Mouse (Mus musculus): Measurements from ENCODE around the gene Mxi1. TPM values are rescaled to one million over a fixed set of nuclear protein-coding genes. Genes with fewer than 3 reads are reported as not detected.
"Not testable (repeated sequence)": the region's sequence is repeated elsewhere in the genome, so short reads cannot be mapped to it uniquely, and the experiment has no call there.

The Mxi1 gene
- total RNA-seq, 2 experiments from 2014 or later, result 37.0 to 40.7 TPM

DNA sequence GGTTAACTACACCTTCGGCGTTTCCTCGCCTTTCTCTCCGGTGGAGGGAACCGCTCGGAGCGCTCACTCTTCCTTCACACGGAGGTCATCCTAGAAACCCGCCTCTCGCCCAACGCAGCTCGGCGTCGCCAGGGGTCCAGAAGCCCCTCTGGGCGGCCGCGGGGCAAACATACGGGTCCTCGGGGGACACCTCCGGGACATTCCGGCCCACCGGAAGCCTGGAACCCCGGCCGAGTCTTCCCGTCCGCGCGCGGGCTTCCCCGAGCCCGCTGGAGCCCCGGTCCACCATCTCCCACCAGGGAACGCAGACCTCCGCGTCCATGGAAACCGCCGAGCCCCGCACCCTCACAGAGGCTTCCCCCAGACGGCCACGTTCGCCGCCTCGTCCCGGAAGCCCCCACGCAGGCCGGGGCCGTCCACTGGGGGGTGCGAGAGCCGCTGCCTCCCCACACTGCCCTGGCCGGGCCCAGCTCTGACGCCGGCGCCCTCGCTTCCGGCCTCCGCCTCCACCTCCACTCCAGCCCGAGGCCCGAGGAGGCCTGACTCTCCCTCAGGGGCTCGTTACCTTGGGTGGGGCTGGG, 79.6 kb downstream of the Mxi1 start:
- DNase-seq, result peak in 1 of 2 experiments; percentile 73
- intact Hi-C loops (cut with DNase I), result loop anchor here (5.0 kb wide), 2 partner anchors 247 to 552 kb away; partner anchors contain the start of genes Bbip1 and Shoc2

DNA sequence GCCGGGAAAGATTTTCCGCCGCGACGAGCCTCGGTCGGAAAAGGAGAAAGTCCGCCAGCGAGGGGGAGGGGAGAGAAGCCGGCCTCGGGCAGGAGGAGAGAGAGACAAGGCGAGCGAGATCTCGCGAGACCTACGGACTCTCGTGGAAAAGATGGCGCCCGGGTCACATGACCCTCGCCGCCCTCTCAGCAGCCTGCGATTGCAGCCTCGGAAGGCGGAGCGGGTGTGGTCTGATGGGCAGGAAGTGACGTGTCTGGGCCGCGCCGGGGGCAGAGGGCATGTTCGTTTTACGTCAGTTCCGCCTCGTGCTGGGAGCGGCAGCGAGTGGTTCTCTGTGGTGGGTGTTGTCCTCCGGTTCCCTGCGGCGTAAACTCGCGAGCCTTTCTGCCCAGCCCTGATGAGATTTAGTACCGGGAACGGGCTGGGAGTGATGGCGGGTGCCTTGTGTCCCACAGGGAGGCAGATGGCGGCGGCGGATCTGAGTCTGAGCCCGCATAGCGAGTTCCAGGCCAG, 80.2 kb downstream of the Mxi1 start, which contains the start of gene Smndc1:
Gene Smndc1 (minus strand): TSS at position 84 of the 513 bp plus-strand sequence.
- DNase-seq, result peak; percentile 99
- intact Hi-C loops (cut with DNase I), result loop anchor here (5.0 kb wide), 2 partner anchors 247 to 552 kb away; partner anchors contain the start of genes Bbip1 and Shoc2

DNA sequence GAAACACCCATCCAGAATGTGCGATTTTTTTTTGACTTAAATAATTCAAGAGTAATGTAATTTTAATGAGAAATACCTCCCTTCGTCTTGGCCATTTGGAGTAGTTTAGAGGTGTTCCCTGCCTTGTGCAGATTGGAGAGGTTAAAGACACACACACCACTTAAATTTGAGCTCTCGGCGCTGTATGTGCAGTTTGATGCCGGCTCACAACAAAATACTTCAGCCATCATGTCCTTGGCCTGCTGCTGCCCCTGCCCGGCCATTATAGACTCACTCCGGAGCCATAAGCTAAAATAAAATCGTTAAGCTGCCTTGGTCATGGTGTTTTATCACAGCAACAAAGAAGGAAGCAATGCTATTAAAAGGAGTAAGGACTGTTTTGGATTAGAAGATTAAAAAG, 81.1 kb downstream of the Mxi1 start:
- intact Hi-C loops (cut with DNase I), result loop anchor here (5.0 kb wide), 2 partner anchors 246 to 551 kb away; partner anchors contain the start of genes Bbip1 and Shoc2
- DNase-seq, result no peak

DNA sequence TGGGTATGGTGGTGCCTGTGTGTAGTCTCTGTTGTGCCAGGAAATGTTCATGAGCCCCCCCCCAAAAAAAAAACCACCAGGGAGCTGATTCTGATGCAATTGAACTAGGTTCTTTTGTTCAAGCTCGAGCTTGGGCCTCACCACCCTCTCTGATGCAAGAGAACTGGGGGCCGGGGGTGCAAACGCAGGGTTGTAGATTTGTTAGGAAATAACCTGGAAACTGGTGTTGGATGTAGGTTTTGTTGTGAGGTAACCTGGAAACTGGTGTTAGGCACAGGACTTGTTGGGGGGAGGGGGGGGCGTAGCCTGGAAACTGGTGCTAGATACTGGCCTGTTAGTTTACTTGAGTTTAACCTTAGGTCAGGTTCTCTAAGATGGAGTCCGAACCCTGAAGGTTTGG, 81.5 kb downstream of the Mxi1 start:
- intact Hi-C loops (cut with DNase I), result loop anchor here (5.0 kb wide), 2 partner anchors 246 to 551 kb away; partner anchors contain the start of genes Bbip1 and Shoc2
- no peak for DNase-seq

DNA sequence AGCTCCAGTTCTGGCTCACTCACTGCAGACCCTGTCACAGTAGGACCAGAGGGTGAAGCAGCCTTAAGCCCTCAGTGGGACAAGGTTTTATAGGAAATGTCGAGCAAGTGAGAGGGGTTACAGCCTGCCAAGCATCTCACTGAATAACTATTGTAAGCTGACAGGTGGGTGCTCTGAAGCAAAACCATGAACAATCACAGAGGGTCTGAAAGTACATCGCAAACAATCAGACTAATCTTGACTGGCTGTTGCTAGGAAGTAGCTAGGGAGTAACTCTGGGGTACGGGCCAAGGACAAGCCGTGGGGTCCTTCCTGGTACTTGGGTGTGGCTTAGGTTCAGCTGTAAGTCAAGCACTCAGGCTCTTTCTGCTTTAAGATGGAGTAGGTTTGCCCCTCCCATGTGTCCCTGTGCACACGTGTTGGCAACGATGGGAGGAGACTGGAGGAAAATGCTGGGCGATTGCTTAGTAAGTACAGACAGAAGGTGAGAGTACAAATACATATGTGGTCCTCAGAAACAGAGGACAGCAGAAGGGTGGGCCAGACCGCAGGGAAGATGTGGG, 82.5 kb downstream of the Mxi1 start:
- intact Hi-C loops (cut with DNase I), result loop anchor here (5.0 kb wide), 2 partner anchors 244 to 549 kb away; partner anchors contain the start of genes Bbip1 and Shoc2
- DNase-seq, result no peak

DNA sequence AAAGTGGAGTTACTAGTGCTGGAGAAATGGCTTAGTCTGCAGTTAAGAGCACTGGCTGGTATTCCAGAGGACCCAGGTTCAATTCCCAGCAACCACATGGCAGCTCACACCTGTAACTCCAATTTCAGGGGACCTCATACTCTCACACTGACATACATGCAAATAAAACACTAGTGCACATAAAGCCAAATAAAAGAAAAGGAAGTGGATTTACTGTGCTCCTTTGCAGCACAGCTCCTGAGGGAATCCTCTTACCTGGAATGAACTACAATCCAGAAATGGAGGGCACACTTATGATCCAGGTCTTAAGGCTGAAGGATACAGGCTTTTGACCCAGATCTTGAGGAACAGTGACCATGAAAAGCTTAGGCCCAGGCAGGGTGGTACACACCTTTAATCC, 83.3 kb downstream of the Mxi1 start:
- no peak for DNase-seq
- intact Hi-C loops (cut with DNase I), result loop anchor here (1.0 to 5.0 kb wide), 3 partner anchors 186 to 549 kb away; partner anchors contain the start of genes Bbip1 and Shoc2

DNA sequence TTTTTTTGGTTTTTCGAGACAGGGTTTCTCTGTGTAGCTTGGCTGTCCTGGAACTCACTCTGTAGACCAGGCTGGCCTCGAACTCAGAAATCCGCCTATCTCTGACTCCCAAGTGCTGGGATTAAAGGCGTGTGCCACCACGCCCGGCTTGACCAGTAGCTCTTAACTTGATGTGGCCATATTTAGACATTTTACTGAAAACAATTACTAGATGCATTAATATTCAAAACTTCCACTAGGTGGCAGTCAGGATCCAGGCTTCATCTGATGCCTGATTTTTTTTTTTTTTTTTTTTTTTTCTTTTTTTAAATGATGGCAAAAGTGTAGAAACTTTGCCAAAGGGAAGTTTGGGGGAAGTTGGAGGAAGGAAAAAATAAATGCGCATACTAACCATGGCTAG, 84.2 kb downstream of the Mxi1 start:
- peak; percentile 20 to 49 for DNase-seq
- intact Hi-C loops (cut with DNase I), result loop anchor here (1.0 to 5.0 kb wide), 3 partner anchors 185 to 548 kb away; partner anchors contain the start of genes Bbip1 and Shoc2

DNA sequence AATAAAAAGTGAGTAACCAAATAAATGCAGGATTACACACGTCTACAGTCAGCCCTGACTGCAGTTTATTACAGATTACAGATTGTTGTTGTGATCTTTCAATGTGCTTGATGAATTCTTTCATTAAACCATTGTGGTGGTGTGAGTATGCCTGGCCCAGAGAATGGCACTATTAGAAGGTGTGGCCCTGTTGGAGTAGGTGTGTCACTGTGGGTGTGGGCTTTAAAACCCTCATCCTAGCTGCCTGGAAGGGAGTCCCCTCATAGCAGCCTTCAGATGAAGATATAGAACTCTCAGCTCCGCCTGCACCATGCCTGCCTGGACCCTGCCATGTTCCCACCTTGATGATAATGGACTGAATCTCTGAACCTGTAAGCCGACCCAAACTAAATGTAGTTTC, 84.6 kb downstream of the Mxi1 start:
- intact Hi-C loops (cut with DNase I), result loop anchor here (1.0 to 5.0 kb wide), 3 partner anchors 184 to 547 kb away; partner anchors contain the start of genes Bbip1 and Shoc2
- DNase-seq, result not testable (repeated sequence)

DNA sequence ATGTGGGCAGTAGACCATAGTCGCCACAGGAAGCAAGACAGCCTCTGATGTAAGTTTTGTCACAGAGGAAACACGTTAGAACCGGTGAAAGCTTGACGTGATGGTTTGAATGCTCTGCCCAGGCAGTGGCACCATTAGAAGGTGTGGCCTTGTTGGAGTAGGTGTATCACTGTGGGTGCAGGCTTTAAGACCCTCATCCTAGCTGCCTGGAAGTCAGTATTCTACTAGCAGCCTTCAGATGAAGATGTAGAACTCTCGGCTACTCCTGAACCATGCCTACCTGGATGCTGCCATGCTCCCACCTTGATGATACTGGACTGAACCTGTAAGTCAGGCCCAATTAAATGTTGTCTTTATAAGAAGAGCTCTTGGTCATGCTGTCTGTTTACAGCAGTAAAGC, 85.5 kb downstream of the Mxi1 start:
- DNase-seq; intact Hi-C loops (cut with DNase I): not testable (repeated sequence)

DNA sequence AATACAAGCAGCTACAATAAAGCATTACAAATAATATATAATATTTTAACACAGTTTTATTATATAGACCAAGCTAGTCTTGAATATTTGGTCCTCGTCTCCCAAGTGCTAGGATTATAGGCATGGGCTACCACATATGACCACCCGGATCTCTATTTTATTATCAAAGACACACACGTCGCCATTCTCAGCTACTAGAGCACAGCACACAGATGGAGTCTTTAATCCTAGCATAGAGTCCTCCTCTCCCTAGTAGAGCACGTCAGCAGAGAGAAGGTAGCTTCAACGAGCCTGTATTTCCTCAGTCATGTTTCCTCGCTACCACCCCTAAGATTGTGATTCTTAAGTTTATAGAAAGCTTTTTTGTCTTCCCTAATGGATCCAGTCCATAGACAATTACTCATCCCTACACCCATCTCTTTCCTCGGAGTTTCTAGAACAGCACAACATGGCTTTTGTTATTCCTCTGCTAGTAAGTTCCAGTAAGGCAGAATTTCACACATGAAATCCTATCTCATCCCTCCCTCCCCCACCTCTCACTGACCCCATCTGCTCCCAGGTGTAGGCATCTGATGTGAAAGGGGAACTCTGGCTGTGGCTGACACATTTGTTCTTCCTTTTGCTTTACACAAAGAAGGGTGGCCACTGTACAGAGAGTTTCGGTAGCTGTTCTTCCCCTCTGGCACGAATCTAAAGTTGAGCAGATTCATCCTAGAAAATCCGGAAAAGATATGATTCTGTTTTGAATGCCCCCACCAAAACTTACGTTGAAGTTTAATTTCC, 87.3 kb downstream of the Mxi1 start:
- no peak for DNase-seq
- intact Hi-C loops (cut with DNase I), result no loop called here

DNA sequence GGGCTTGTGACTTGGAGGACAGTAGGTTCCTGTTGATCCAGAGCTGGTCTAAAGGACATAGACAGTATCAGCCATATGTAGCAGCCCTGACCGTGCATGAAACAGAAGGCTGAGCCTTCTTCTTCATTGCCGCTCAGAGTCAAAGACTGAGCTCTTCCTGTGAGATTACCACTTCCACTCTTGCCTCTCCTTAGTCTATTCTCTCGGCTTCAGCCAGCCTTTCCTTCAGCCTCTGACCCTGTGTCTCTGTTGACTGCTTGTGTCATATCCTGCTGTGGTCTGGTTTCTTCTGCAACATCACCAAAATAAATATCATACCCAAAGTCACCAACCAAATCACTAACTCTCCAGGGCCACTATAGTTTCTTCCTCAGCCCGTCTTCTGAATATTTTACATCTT, 88.9 kb downstream of the Mxi1 start:
- intact Hi-C loops (cut with DNase I), result no loop called here

DNA sequence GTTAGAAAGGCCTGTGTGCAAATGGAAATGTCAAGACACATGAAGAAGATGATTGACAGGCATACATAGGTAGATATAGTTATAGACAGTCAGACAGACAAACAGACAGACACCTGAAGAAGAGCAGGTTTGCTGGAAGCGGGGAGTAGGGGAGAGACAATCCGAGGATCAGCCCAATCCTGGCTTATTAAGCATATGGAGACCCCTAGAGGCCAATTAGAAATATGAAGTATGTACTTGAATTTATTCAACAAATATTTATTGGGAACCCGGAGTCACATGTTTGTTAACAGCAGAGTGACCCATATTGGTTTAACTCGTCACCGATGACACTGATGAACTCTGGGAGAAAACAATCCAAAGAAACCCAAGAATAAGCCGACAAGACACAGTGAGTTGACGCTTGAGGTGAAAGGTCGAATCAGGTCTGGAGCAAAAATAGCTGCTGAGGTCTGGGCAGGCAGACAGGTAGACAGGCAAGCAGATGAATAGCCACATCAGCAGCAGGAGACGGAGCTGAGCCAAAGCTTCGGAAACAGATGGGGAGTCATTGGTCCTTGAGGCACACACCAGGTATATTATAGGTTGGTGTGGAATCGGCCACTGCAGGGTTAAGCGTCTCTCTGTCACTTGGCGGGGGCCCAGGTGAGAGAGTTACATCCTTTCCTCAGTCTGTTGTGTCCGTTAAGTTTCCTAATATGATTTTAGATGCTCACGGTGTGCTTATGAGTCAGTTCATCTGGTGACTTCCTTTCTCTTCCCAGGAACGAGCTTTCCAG, 90.2 kb downstream of the Mxi1 start:
- no peak for DNase-seq
- intact Hi-C loops (cut with DNase I), result no loop called here

More for the DNA sequence above, 88.9 kb downstream of the Mxi1 start:
- no peak for DNase-seq

DNA sequence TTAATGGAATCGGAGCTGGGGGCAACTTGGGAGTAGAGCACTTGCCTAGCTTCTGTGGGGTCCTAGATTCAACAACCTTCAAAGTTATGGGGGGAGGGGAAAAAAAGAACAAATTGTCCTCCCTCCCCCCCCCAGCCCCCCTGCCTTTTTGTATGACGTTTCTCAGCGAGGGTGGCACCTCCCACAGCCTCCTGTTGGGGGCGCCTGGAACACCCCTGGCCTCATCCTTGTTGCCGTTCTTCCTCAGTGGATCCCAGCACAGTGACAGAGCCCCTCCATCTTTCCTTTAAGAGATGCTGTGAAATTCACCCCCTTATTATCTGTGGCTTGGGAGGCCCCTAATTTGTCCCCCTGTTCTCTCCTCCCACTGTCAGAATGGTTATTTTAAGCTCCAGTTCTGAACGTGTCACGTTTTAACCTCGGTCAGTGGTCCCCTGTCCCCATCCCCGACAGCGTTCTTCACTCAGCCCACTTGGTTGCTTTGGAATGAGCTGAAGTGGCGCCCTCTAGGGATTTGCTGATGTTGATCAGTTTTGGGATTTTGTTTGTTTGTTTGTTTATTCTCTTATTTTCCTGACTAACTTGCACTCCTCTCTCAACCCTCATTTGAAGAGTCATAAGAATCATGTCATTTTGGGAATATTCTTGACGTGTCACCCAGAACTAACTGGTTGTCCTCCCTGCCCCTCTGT, 92.6 kb downstream of the Mxi1 start:
- intact Hi-C loops (cut with DNase I), result no loop called here
- no peak for DNase-seq

DNA sequence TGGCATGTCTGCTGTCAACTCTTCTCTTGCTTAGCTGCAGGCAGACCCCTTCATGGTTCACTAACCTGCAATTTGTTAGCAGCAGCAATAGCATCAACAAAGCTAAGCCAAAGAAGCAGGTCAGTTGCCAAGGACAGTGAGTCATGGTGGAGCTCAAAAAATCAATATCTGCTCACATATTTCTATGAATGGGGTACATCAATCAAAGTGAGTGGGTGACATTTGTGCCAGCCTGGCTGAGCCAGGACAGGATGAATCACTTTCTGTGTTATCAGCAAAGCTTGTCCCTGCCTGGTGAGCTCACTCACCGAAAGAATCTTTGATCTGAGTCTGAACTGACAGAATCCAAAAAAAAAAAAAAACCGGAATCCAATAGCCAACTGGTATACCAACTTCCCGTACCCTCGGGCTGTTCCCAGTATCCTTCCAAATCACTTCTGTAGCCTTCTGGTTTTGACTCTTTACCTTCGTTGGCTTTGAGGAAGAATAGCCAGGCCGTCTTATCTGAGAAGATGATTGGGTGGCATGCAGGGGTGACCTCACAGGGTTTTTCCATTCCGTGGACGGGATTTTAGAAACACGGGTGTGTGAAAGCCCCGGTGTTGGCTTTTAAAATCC, 94.0 kb downstream of the Mxi1 start:
- DNase-seq, result no peak
- intact Hi-C loops (cut with DNase I), result no loop called here

DNA sequence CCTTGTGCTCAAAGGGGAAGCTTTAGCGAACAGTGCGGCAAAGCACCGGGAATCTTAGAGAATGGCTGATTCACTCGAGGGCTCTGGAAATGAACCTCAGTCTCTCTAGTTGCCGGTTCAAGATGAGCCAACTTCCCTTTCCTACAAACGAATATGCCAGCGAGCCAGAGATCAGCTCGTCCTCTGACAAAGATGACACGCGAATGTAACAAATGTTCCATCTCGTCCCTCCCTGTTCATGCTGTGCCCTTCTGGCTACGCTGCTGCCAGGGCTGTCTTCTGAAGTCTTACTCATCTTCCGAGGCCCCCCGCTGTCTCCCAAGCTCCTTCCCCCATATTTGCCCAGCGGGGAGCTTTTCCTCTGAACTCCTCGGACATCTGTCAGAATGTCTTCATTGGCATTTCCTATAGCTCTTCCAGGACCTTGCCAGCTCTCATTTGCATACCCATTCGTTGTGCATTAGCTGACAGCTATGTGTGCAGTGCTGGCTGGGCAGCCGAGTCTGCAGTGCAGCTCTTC, 94.6 kb downstream of the Mxi1 start:
- DNase-seq, result no peak
- intact Hi-C loops (cut with DNase I), result no loop called here

DNA sequence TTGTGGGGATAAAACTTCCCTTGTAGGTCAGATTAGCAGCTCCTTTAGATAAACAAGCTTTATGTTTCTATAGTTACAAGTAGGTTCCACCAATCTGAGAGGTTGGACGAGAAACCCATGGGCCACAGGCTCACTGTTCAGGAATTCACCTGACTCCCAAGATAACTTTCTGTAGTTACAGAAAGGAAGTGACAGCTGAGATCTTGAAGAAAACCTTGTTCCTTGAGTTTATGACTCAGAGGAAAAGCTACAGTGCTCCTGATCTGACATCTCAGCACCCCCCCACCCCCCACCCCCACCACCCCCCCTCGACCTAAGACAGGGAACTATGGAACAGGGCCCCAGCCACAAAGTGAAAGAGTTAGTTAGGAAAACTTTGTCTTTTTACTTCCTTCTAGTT, 95.5 kb downstream of the Mxi1 start:
- intact Hi-C loops (cut with DNase I), result no loop called here
- no peak for DNase-seq

DNA sequence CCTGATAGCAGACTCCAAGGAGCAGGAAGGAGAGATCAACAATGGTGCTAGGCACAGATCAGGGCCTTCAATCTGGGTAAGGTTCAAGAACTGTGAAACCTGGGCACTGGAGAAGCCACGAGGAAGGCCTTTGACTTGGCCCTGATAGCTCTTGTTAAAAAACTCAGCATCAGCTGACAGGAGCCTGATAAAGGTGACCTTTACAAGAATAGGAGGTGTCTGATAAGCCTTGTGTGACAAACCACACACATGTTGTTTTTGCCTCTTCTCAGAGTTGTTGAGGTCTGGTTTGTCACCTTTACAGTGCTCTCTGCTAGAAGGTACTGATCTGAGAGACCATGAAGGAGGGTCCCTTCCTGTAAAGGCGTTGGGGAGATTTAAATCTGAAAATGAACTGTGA, 97.0 kb downstream of the Mxi1 start:
- intact Hi-C loops (cut with DNase I), result no loop called here
- DNase-seq, result no peak

DNA sequence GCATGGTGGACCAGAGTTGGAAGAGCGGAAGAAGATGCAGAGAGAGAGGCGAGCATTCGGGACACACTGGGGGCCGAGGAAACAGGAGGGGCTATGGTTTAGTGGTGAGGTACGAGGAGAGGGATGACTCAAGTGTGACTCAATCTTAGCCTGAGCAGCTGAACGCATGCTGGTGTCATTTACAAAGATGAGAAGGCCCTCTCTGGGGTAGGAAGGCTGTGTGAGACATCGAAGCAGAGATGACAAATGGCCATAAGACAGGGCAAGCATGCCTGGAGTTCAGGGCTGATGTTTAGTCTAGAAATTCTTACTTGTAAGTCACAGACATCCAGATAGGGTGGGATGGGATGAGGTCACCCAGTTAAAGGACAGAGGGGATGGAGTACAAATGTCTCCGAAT, 98.1 kb downstream of the Mxi1 start:
- no peak for DNase-seq
- intact Hi-C loops (cut with DNase I), result no loop called here

Measured in heart, postnatal 14 days (tissue).